Mouse (Mus musculus): ENCODE measurements around the gene Dact3. TPM values are rescaled to one million over a fixed set of nuclear protein-coding genes. Genes with fewer than 3 reads are reported as not detected.

Gene Dact3
- polyA plus RNA-seq, 1 experiment from 2014 or later = 2.9 TPM

DNA sequence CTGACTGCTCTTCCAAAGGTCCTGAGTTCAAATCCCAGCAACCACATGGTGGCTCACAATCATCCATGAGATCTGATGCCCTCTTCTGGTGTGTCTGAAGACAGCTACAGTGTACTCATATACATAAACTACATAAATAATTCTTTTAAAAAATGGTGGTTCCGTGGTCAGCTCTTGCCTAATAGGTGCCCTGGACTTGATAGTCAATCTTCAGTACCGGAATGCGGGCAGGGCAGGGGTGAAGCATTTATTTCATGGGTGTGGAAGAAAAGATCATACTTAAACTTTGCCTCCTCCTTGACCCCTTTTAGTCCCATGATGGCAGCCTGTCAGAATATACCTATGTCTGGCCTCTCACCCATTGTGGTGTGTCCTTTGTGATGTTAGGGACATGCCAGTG is 36.8 kb downstream of the Dact3 start:
- H3K4me2 ChIP-seq (replicated peaks) = no peak overlapping the region
- no peak overlapping the region for H3K4me3 ChIP-seq (replicated peaks)
- H3K27ac ChIP-seq = no peak overlapping the region
- peaks cover 32% of the 10 kb centered on the region for H3K36me3 ChIP-seq
- H3K4me1 ChIP-seq (replicated peaks) = peaks cover 12% of the 10 kb centered on the region
- no peak overlapping the region for H3K9ac ChIP-seq (replicated peaks)
- H3K9me3 ChIP-seq = no peaks in the 10 kb centered on the region
- H3K27me3 ChIP-seq = 0 out of 2 replicates have a peak, but pooled peaks cover 3% of the 10 kb centered on the region
- ATAC-seq = no peak
- WGBS = 95% methylated on average over 3 of the region's 3 CpGs

DNA sequence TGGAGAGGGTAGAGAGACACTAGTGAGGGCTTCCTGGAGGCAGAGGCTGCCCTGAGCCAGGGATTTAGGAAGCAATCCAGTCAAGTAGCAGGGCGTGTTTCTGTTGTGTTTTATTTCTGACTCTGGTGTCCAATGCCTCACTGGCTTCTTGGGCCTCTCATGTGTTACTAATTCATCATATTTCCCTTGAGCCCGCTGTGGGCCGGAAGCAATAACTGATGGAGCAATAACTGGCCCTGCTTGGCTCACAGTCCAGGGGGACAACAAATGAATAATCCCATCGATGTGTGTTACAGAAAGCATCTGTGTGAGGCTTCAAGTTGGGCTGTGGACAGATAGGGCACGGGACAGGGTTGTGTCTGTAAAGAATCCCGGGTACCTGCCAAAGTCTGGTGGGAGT is 37.2 kb downstream of the Dact3 start:
- Histone ChIP-seq H3K27ac (no peak overlapping the region), H3K36me3 (peaks cover 37% of the 10 kb centered on the region), H3K9ac (replicated peaks) (0 out of 2 replicates have a peak overlapping the region, but pooled peaks have one; percentile 14), H3K4me2 (replicated peaks) (no peak overlapping the region), H3K4me1 (replicated peaks) (peaks cover 8% of the 10 kb centered on the region), H3K27me3 (0 out of 2 replicates have a peak, but pooled peaks cover 3% of the 10 kb centered on the region), H3K4me3 (replicated peaks) (no peak overlapping the region), H3K9me3 (no peaks in the 10 kb centered on the region)
- 65% methylated on average over 6 of the region's 6 CpGs for WGBS
- ATAC-seq = no peak

GRCm38 (mm10) chr7:16913806-16914452 is 38.8 kb downstream of the Dact3 start:
- Histone ChIP-seq H3K4me1 (replicated peaks) (peaks cover 17% of the 10 kb centered on the region), H3K36me3 (peaks cover 52% of the 10 kb centered on the region), H3K27ac (no peak overlapping the region), H3K4me2 (replicated peaks) (no peak overlapping the region), H3K9ac (replicated peaks) (no peak overlapping the region), H3K4me3 (replicated peaks) (no peak overlapping the region), H3K9me3 (no peaks in the 10 kb centered on the region), H3K27me3 (0 out of 2 replicates have a peak, but pooled peaks cover under 1% of the 10 kb centered on the region)
- peak; percentile 69 for ATAC-seq
- 41% methylated on average over 10 of the region's 10 CpGs for WGBS

DNA sequence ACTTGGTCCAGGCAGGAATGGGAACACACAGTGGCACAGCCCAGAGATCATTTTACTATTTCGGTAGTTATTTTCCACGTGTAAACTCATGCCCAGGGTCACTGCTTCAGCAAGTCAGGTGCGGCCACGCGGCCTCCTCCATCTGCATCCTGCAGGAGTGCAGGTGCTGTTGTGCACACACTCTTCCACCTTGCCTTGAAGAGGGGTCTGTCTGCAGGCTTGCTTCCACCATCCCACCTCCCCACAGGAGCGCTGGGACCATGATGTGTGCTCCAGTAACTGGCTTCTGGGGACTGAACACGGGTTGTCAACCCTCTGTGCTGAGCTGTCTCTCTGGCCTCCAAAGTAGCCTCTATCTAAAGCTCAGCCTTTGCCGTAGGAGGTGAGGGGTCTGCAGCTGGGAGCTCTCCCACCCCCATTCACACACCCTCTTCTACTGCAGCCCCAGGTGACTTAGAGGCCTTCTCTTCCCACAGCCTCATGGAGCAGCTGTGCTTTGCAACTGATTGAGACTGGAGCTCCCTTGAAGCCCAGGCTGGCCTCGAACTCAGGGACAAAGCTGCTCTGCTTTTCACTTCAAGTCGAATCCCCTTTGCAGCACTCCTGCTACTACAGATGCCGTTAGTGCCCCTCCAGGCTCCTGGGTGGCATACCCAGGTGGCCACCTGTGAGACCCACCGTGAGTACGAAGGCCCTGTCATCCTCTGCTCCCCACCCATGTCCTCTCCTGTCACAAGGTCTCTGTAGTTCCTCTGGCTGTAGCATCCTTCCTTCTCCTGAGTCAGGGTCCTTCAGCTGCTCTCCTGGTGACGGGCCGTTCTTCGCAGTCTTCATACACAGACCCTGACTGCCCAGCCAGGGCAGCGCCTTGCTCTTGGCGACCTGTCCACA is 39.6 kb downstream of the Dact3 start:
- Histone ChIP-seq H3K9ac (replicated peaks) (no peak overlapping the region), H3K4me2 (replicated peaks) (no peak overlapping the region), H3K27me3 (no peaks in the 10 kb centered on the region), H3K27ac (0 out of 2 replicates have a peak overlapping the region, but pooled peaks have one; percentile 12), H3K9me3 (no peaks in the 10 kb centered on the region), H3K4me3 (replicated peaks) (no peak overlapping the region), H3K4me1 (replicated peaks) (peaks cover 23% of the 10 kb centered on the region), H3K36me3 (peaks cover 60% of the 10 kb centered on the region)
- 86% methylated on average over 18 of the region's 18 CpGs for WGBS
- no peak for ATAC-seq

- Histone ChIP-seq H3K9me3 (no peaks in the 10 kb centered on the region), H3K27ac (no peak overlapping the region), H3K27me3 (no peaks in the 10 kb centered on the region), H3K9ac (replicated peaks) (no peak overlapping the region), H3K36me3 (peaks cover 67% of the 10 kb centered on the region), H3K4me2 (replicated peaks) (no peak overlapping the region), H3K4me3 (replicated peaks) (no peak overlapping the region), H3K4me1 (replicated peaks) (peaks cover 33% of the 10 kb centered on the region)
- 93% methylated on average over 32 of the region's 32 CpGs for WGBS
- no peak for ATAC-seq
Observed at GRCm38 (mm10) chr7:16915461-16916340, 40.6 kb downstream of the Dact3 start.

DNA sequence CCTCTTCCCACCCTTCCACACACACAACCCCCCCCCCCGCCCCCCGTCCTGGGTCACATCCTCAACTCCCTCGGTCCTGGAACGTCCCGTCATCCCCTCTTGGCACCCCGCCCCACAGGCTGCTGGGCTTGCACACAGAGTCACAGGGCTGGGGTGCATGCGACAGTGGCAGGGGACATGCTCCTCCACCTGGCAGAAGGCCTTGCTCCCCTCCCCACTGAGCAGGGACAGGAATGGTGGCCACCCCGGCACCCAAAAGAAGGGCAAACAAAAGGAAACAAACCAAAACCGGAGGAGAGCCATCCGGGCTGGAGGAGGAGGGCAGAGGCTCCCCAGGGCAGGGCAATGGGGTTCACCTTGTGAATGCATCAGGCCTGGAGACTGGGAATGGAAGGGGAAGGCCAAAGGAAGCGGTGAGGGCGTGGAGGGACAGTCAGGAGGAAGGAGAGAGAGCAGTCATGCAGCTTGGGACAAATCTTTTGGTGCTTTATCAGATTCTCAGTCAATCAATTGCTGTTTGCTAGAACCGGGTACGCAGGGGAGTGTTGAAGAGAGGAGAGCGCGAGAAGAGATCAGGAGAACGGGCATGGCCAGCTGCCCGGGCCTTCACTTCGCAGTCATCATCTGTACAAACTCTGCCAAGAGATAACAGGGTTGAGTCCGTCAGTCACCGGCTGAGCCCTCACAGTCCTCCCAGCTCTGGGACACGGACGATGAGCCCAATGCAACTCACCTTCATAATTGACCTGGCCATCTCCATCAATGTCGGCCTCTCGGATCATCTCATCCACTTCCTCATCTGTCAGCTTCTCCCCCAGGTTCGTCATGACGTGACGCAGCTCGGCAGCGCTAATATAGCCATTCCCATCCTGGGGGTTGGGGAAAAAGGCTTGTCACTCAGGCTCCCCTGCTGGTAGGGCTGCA is 41.5 kb downstream of the Dact3 start:
- no peak overlapping the region for H3K4me3 ChIP-seq (replicated peaks)
- H3K9ac ChIP-seq (replicated peaks) = no peak overlapping the region; the same call in 1 of the 2 replicates
- peaks cover 73% of the 10 kb centered on the region for H3K36me3 ChIP-seq
- peaks cover 42% of the 10 kb centered on the region for H3K4me1 ChIP-seq (replicated peaks)
- H3K27me3 ChIP-seq = no peaks in the 10 kb centered on the region
- no peak for ATAC-seq
- WGBS = 87% methylated on average over 29 of the region's 30 CpGs
- H3K27ac ChIP-seq = no peak overlapping the region
- H3K9me3 ChIP-seq = no peaks in the 10 kb centered on the region
- H3K4me2 ChIP-seq (replicated peaks) = no peak overlapping the region

GRCm38 (mm10) chr7:16917447-16917846 is 42.3 kb downstream of the Dact3 start:
- WGBS = 89% methylated on average over 11 of the region's 11 CpGs
- peaks cover 73% of the 10 kb centered on the region for H3K36me3 ChIP-seq
- H3K27ac ChIP-seq = no peak overlapping the region; the same call in 1 of the 2 replicates
- H3K9me3 ChIP-seq = no peaks in the 10 kb centered on the region
- H3K27me3 ChIP-seq = no peaks in the 10 kb centered on the region
- no peak overlapping the region for H3K4me3 ChIP-seq (replicated peaks)
- peaks cover 51% of the 10 kb centered on the region for H3K4me1 ChIP-seq (replicated peaks)
- no peak overlapping the region for H3K4me2 ChIP-seq (replicated peaks)
- H3K9ac ChIP-seq (replicated peaks) = no peak overlapping the region
- no peak for ATAC-seq

GRCm38 (mm10) chr7:16918014-16918413 is 42.9 kb downstream of the Dact3 start:
- Histone ChIP-seq H3K4me3 (replicated peaks) (no peak overlapping the region), H3K4me2 (replicated peaks) (no peak overlapping the region), H3K27me3 (no peaks in the 10 kb centered on the region), H3K36me3 (peaks cover 72% of the 10 kb centered on the region), H3K27ac (peak overlapping the region; percentile 19; the same call in 1 of the 2 replicates), H3K4me1 (replicated peaks) (peaks cover 56% of the 10 kb centered on the region), H3K9me3 (no peaks in the 10 kb centered on the region), H3K9ac (replicated peaks) (no peak overlapping the region)
- 85% methylated on average over 9 of the region's 9 CpGs for WGBS
- ATAC-seq = no peak

DNA sequence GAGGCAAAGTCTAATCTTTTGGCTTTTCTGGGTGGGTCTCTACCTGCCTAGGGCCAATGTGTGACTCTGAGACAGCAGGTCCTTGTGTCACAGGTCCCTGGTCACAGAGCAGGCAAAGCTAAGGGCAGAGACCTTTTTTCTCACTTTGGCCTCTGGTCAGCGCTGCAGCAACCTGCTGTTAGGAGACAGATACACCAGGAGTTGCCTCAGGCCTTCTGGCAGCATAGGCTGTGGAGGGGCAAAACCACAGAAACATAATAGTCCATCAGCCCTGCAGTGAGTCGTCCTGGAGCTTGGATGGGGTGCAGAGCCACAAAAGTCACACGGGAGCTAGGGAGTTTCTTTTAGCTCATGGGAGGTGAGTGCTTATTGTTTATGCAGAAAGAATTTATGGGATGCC is 43.6 kb downstream of the Dact3 start:
- Histone ChIP-seq H3K27ac (peak overlapping the region; percentile 19; the same call in 1 of the 2 replicates), H3K4me1 (replicated peaks) (peaks cover 57% of the 10 kb centered on the region), H3K4me3 (replicated peaks) (no peak overlapping the region), H3K9ac (replicated peaks) (no peak overlapping the region), H3K4me2 (replicated peaks) (no peak overlapping the region), H3K27me3 (no peaks in the 10 kb centered on the region), H3K9me3 (no peaks in the 10 kb centered on the region), H3K36me3 (peaks cover 68% of the 10 kb centered on the region)
- 75% methylated on average over 3 of the region's 3 CpGs for WGBS
- no peak for ATAC-seq

GRCm38 (mm10) chr7:16919395-16920149 is 44.5 kb downstream of the Dact3 start:
- peak overlapping the region; percentile 57 for H3K9ac ChIP-seq (replicated peaks)
- H3K4me1 ChIP-seq (replicated peaks) = peaks cover 58% of the 10 kb centered on the region
- H3K9me3 ChIP-seq = no peaks in the 10 kb centered on the region
- 83% methylated on average over 13 of the region's 13 CpGs for WGBS
- peak overlapping the region; percentile 85 for H3K4me2 ChIP-seq (replicated peaks)
- ATAC-seq = no peak
- H3K27ac ChIP-seq = peak overlapping the region; percentile 22; the same call in 1 of the 2 replicates
- peak overlapping the region; percentile 15 for H3K4me3 ChIP-seq (replicated peaks)
- H3K27me3 ChIP-seq = no peaks in the 10 kb centered on the region
- peaks cover 64% of the 10 kb centered on the region for H3K36me3 ChIP-seq
